Mouse (Mus musculus): ENCODE data around the gene 9230102O04Rik.

GRCm38 (mm10) chr2:9892541-9892940 lies 3.2 kb upstream of the 9230102O04Rik start:
- TF ChIP-seq CTCF (IDR thresholded peaks at IDR 0.05; ENCODE audit: low read depth) (no peak), EP300 (optimal IDR thresholded peaks at IDR 0.05) (no peak)

Measured in stomach, postnatal 0 days (tissue).